Mouse (Mus musculus) brain, embryonic 14.5 days (tissue): ENCODE measurements around the gene H2-Aa.

Source experiments
- CTCF ChIP-seq: fragments of 200-500 bp; IDR thresholded peaks from 2 replicates; pipeline ENCODE4 v1.5.1; 2012; ENCODE audit warnings: inconsistent platforms, mild to moderate bottlenecking, moderate library complexity, borderline replicate concordance; ENCODE audit not compliant: insufficient read depth, insufficient read length; ENCODE audit errors: extremely low read depth
- POLR2A ChIP-seq: fragments of 200-500 bp; IDR thresholded peaks from 2 replicates; pipeline ENCODE4 v1.6.1; 2012; ENCODE audit warnings: mild to moderate bottlenecking, inconsistent platforms, borderline replicate concordance; ENCODE audit not compliant: poor library complexity, insufficient read depth, insufficient read length, severe bottlenecking; ENCODE audit errors: extremely low read depth

GRCm38 (mm10) chr17:34294249-34294648 is 6.6 kb upstream of the H2-Aa start:
- no peak for TF ChIP-seq POLR2A
- TF ChIP-seq CTCF: no peak
